Mouse (Mus musculus) spleen, adult 18-20 months (tissue): Measurements from ENCODE around the gene 1700125H20Rik.

ENCODE experiments used
- DNase-seq, 2 experiments: peaks; one replicate each; pipeline ENCODE4 v3.0.0; 2022; ENCODE audit warnings: mixed read lengths in 2 of 2

1700125H20Rik gene

GRCm38 (mm10) chr11:85184839-85185238 lies 14.6 kb downstream of the 1700125H20Rik start:
- DNase-seq = no peak

- no peak for DNase-seq
Measured at GRCm38 (mm10) chr11:85189110-85189509, 18.9 kb downstream of the 1700125H20Rik start.

GRCm38 (mm10) chr11:85190741-85191140 lies 20.5 kb downstream of the 1700125H20Rik start:
- DNase-seq = no peak

DNA sequence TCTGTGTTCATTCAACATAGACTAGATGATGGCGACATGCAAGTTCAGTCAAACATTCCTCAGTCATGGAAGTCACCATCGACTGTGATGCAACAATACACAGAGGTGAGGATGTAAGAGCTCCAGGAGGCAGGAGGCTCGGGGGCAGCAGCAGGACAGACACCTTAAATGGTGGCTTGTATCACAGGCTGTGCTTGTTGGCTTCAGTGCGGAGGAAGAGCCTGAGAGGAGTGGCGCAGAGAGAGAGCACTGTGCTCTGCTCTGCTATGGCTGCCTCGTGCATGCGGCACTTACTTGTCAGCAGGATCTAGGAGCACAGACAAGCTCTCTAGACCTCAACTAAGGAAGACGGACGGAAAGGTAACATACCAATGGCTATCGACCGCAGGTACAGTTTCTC lies 24.0 kb downstream of the 1700125H20Rik start:
- DNase-seq = no peak

- no peak for DNase-seq
Measured at GRCm38 (mm10) chr11:85196046-85196445, 25.8 kb downstream of the 1700125H20Rik start.

DNA sequence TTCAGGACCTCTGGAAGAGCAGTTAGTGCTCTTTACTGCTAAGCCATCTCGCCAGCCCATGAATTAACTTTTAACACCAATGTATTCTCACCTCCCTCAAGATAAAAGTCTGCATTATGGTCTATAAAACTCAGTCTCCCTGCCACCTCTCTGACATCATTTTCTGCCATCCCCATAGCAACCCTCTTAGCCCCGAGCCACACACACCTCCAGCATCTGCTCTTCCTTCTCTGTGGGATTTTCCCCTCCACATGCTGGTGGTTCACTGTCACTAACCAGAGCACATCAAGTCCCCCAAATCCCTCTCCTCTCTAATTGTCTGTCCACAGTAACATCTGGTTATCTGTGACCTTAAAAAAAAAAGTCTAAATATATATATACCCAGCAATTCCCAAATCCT lies 28.7 kb downstream of the 1700125H20Rik start:
- DNase-seq = no peak

- no peak for DNase-seq
Measured at GRCm38 (mm10) chr11:85206231-85206630, 36.0 kb downstream of the 1700125H20Rik start.

DNA sequence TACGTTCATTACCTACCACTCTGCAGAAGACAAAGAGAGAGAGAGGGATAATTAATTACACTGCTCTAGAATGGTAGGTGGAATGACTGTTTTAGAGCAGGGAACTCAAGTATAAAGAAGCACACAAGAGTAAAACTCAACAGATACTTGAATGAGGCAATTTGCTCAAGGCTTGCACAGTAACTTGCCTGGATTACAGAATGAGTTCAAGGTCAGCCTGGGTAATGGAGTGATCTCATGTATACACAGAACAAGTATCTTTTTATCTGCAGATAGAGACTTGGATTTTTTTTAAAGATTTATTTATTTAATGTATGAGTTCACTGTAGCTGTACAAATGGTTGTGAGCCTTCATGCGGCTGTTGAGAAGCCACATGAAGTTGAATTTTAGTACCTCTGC lies 40.9 kb downstream of the 1700125H20Rik start:
- no peak for DNase-seq

DNA sequence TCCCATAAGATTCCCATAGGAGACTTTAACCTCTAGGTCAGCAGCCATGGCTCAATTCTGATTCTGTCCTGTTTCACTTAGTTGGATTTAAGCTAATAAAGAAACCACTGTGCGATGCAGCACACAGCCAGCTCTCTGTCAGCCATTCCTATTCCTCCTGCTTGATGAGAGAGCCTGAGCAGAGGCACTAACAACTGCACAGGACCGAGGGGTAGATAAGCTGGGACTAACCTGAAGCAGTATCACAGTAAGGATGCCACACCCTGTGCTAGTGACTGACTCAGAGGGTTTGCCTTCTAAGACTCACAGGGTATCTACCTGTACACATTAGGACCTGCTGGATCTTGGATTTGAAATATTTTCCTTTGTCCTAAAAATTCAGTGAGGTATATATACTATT lies 43.0 kb downstream of the 1700125H20Rik start:
- DNase-seq = no peak

DNA sequence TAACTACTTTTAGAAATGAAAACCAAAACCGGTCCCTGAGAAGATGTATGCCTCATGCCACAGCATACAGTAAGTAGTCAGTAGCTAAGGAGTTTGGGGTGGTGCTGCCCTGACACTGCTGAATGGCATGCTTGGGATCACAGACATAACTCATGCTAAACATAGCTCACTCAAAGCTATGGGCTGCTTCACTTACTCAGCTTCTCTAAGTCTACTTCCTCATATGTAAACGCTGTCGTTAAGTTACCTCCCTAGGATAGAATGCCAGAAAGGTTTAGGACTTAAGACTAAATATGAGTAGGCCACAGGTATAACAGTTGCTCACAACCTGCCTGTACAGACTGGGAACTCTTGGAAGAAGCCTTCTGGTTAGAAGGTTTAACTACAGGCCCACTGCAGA lies 44.5 kb downstream of the 1700125H20Rik start:
- DNase-seq = no peak

DNA sequence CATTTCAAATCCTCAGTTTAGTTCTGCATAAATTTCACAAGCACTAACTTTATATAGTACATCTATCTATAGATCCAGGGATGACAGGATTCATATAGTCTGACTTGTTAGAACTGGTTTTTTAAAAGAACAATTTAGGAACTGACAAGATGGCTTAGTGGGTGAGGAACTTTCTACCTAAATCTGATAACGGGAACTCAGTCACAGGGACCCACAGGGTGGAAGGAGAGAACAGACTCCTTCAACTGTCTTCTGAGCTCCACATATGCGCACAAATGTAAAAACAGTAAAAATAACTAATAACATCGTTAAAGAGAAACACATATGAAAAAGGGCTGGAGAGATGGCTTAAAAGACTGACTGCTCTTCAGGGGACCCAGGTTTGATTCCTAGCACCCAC lies 48.8 kb downstream of the 1700125H20Rik start:
- no peak for DNase-seq

GRCm38 (mm10) chr11:85222561-85222960 lies 52.4 kb downstream of the 1700125H20Rik start:
- DNase-seq = no peak

GRCm38 (mm10) chr11:85223248-85223647 lies 53.0 kb downstream of the 1700125H20Rik start:
- no peak for DNase-seq
